Mouse (Mus musculus): ENCODE data around the gene Lman2l.

DNA sequence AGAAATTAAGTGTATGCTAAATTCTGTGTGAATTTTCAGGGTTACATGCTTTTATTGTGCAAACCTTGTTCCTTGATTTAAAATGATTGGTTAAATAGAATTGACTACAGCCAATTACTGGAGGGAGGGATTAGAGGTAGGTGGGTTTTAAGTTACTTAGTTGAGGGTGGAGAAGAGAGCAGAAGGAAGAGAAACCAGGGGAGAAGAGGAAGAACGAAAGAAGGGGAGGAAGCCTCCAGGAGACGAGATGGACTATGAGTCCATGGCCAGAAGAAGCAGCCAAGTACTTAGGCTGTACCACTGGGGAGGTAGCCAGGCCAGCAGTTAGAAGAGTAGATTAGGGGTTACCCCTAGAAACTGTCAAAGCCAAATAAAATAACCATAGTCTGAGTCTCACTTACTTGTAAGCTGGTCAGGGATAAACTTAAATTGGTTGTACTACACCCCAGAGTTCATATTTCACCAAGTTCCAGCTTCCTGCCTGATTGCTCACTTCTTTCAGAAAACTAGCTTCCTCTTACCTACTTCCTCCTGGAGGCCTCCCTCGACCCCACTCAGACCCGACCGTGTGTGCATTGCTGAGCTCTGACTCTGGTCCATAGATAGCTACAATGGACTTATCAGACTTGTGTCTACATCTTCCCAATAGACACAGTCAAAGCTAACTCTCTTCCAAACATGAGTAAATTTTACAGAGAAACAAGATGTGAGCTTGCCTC, 1.2 kb upstream of the Lman2l start:
- TF ChIP-seq CTCF (conservative IDR thresholded peaks at IDR 0.05; ENCODE audit: insufficient read depth, insufficient read length, low read depth, low read length) (no peak), POLR2A (IDR thresholded peaks at IDR 0.05; ENCODE audit: low read depth, low read length) (no peak)

All from kidney, adult 2 months (tissue).